Mouse (Mus musculus) heart, embryonic 14.5 days (tissue): ENCODE measurements at regions not wholly inside any gene's neighbourhood (a gene's known extent, or its start where the extent isn't known, plus 50 kb on each side); places are given as distances from the start of the nearest gene placed in this dataset.

Experiments
- ATAC-seq: fragments of 200-750 bp; cut with Nextera tagmentation; 2 replicates; pipeline ENCODE4 v1.8.0; 2017; ENCODE audit warnings: low read depth, moderate TSS enrichment; ENCODE audit not compliant: insufficient number of reproducible peaks, insufficient read depth, low FRiP score
- H3K27ac ChIP-seq, 2 experiments: fragments of 200-500 bp in 1 of 2; fragments of 300-500 bp in 1 of 2; sonication (generic) in 1 of 2; replicated peaks in 1 of 2; 2 replicates each; pipeline ENCODE4 v1.5.1; 2012 to 2014; ENCODE audit warnings: low read depth in 2 of 2, low read length in 2 of 2, control low read depth in 1 of 2, mild to moderate bottlenecking in 1 of 2, mixed read lengths in 1 of 2; ENCODE audit not compliant: control insufficient read depth in 1 of 2, insufficient read depth in 1 of 2
- H3K27me3 ChIP-seq: fragments of 300-500 bp; sonication (generic); 2 replicates; pipeline ENCODE4 v1.6.1; 2014; ENCODE audit warnings: mild to moderate bottlenecking, low read length, control low read depth; ENCODE audit not compliant: control insufficient read depth, insufficient read depth
- H3K36me3 ChIP-seq: fragments of 300-500 bp; sonication (generic); 2 replicates; pipeline ENCODE4 v1.6.1; 2014; ENCODE audit warnings: mild to moderate bottlenecking, control low read depth, low read length, mixed read lengths; ENCODE audit not compliant: control insufficient read depth, insufficient read depth
- H3K4me1 ChIP-seq, 2 experiments: fragments of 200-500 bp in 1 of 2; fragments of 300-500 bp in 1 of 2; sonication (generic) in 1 of 2; 2 replicates each; pipeline ENCODE4 v1.6.1; 2012 to 2014; ENCODE audit warnings: low read length in 2 of 2, control low read depth in 1 of 2, mixed read lengths in 1 of 2; ENCODE audit not compliant: control insufficient read depth in 2 of 2, insufficient read depth in 2 of 2
- H3K4me2 ChIP-seq: fragments of 300-500 bp; sonication (generic); 2 replicates; pipeline ENCODE4 v1.6.1; 2014; ENCODE audit warnings: mild to moderate bottlenecking, low read length
- H3K4me3 ChIP-seq, 2 experiments: fragments of 200-500 bp in 1 of 2; fragments of 300-500 bp in 1 of 2; sonication (generic) in 1 of 2; 2 replicates each; pipeline ENCODE4 v1.5.1; 2012 to 2014; ENCODE audit warnings: low read length in 2 of 2, mild to moderate bottlenecking in 2 of 2, control low read depth in 1 of 2, low read depth in 1 of 2, moderate library complexity in 1 of 2; ENCODE audit not compliant: control insufficient read depth in 1 of 2, insufficient read depth in 1 of 2
- H3K9ac ChIP-seq: fragments of 300-500 bp; sonication (generic); 2 replicates; pipeline ENCODE4 v1.6.1; 2014; ENCODE audit warnings: mild to moderate bottlenecking, low read length
- H3K9me3 ChIP-seq: fragments of 300-500 bp; sonication (generic); 2 replicates; pipeline ENCODE4 v1.6.1; 2016; ENCODE audit warnings: low read length, control low read depth; ENCODE audit not compliant: control insufficient read depth
- WGBS: fragments of 180-500 bp; shearing (Covaris S2); extraction: QIAGEN DNeasy Blood & Tissue Kit; methylation state at CpG from one replicate; pipeline ENCODE4 v1.1.7; 2014; 5-methylcytosine and 5-hydroxymethylcytosine counted together

DNA sequence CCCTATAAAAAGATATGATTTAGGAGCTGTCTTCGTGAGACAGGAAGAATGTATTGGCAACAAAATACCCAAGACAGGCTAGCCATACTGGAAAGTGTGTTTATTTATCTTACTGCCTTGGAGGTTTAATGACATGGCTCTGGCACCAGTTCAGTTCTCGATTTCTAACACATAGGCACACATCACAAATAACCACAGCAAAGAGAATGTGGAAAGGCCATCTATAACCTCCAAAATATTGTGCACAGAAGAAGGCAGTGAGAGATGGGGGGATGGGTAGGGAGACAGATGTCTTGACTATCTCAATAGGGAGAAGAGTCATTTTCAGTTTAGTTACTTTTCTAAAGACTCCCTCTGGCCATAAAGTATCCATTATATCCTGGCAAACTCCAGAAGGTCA, 90.5 kb downstream of the Minar1 start:
- H3K36me3 ChIP-seq = no peaks in the 10 kb centered on the region
- ATAC-seq = no peak
- no peaks in the 10 kb centered on the region for H3K4me1 ChIP-seq
- no peaks in the 10 kb centered on the region for H3K27me3 ChIP-seq
- no peaks in the 10 kb centered on the region for H3K9me3 ChIP-seq
- H3K4me3 ChIP-seq = no peak overlapping the region
- H3K4me2 ChIP-seq = no peak overlapping the region
- no peak overlapping the region for H3K9ac ChIP-seq
- WGBS = 56% methylated on average over 2 of the region's 2 CpGs
- H3K27ac ChIP-seq = no peak overlapping the region

DNA sequence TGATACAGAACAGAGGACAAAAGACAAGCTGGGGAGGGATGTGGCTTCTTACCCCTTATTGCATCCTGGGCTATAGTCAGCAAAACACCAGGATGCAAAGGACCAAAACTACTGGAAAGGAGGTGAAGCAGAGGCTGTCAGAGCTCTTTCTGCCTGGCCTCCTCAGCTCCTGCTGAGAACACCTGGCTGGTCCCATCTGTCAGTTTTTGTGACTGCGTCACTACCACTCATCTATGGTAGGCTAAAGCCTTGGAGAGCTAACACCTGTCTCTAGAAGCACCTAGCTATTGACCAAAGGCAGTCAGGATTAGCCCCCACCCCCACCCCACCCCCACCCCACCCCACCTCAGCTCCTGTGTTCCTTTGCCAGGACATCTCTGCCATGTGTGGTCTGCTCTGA, 98.8 kb downstream of the Minar1 start:
- 71% methylated on average over 1 of the region's 1 CpGs for WGBS
- ATAC-seq = no peak

DNA sequence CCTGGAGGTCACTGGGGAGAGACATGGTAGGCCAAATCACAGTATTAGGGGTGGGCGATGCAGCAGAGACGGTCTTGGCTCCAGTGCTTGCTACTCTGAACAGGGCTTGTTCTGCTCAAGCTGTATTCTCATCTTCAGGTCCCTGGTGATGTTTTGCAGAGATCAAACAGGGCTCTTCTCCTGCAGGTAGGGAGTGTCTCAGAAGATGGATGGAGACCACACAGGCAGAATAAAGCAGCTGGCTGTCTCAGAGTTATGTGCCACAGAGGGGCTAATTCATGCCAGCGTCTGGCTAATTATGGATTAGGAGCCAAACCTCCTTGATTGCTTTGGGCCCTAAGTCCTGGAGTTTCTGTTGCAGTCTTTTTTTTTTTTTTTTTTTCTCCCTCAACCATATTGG, 99.2 kb downstream of the Minar1 start:
- Histone ChIP-seq H3K27ac (no peak overlapping the region), H3K27me3 (no peaks in the 10 kb centered on the region), H3K4me2 (no peak overlapping the region), H3K4me3 (no peak overlapping the region), H3K36me3 (no peaks in the 10 kb centered on the region), H3K4me1 (no peaks in the 10 kb centered on the region), H3K9me3 (no peaks in the 10 kb centered on the region), H3K9ac (no peak overlapping the region)
- 68% methylated on average over 3 of the region's 3 CpGs for WGBS
- ATAC-seq = no peak

More for the DNA sequence above, 98.8 kb downstream of the Minar1 start:
- Histone ChIP-seq H3K36me3 (no peaks in the 10 kb centered on the region), H3K27ac (no peak overlapping the region), H3K4me2 (no peak overlapping the region), H3K9ac (no peak overlapping the region), H3K4me3 (no peak overlapping the region), H3K4me1 (no peaks in the 10 kb centered on the region), H3K27me3 (no peaks in the 10 kb centered on the region), H3K9me3 (no peaks in the 10 kb centered on the region)

DNA sequence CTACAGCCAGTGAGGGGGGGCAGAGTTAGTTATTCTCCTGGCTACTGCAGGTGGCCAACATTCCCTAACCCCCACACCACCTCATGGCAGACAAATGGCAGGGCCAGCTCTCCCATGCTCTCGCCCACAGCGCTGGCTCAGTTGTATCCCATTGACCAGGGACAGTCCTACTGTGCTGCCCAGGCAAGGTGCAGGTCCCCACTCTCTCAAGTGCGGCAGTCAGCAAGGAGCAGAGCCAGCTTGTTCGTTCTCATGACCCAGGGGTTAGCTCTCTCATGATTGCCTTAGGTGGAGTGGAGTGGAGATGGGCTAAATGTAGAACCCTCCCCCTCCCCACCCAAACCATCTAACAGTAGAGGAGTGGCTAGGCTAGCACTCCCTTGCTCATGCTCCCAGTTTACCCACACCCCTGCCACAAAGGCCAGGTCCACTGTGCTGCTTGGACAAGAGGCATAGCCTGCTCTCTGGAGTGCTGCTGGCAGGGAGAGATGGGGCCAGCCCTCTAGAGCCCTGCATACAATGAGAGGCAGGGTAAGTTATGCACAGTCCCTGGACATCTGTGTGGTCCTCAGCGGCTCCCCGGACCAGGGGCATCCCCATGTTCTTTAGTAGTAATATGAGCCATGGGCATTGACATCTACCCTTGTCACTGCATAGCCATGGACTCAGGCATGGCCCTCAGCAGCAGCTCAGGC, 114.4 kb downstream of the Minar1 start:
- Histone ChIP-seq H3K9me3 (no peaks in the 10 kb centered on the region), H3K27ac (no peak overlapping the region), H3K27me3 (no peaks in the 10 kb centered on the region), H3K4me1 (no peaks in the 10 kb centered on the region), H3K4me3 (no peak overlapping the region), H3K36me3 (no peaks in the 10 kb centered on the region), H3K4me2 (no peak overlapping the region), H3K9ac (no peak overlapping the region)
- 86% methylated on average over 6 of the region's 6 CpGs for WGBS
- no peak for ATAC-seq

DNA sequence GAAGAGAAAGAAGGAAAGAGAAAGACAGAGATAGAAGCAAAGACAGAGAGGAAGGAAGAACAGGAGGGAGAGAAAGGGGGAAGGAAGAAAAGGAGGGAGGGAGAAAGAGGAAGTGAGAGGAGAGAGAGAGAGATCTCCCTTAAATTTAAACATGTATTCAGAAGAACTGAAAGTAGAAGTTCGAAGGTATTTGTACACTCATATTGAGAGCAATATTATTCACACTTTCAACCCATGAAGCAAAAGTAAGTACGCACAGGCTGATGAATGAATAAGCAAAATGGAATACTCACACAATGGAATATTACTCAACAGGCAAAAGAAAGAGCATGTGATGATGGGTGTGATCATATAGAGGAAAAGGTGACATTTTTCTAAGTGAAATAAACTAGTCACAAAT, 120.8 kb downstream of the Minar1 start:
- no peaks in the 10 kb centered on the region for H3K27me3 ChIP-seq
- H3K4me3 ChIP-seq = no peak overlapping the region
- H3K4me1 ChIP-seq = no peaks in the 10 kb centered on the region
- H3K36me3 ChIP-seq = no peaks in the 10 kb centered on the region
- H3K9ac ChIP-seq = no peak overlapping the region
- H3K9me3 ChIP-seq = no peaks in the 10 kb centered on the region
- WGBS = 78% methylated on average over 2 of the region's 2 CpGs
- H3K4me2 ChIP-seq = no peak overlapping the region
- no peak overlapping the region for H3K27ac ChIP-seq
- no peak for ATAC-seq

DNA sequence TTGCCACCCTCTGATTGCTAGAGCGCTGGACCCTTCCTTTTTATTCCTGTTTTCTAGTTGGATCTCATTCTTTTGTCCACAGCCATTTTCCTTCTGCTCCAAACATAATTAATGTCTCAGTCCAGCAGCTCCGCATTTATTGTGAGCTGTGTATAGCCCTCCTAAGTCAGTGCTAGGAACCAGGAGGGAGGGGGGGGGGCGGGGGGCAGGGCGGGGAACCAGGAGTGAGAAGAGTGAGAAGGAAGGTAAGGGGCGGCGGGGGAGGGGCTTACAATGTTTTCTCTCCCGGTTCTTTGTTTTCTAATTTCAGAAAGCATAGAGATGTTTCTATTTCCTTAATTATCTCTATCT, 125.6 kb downstream of the Minar1 start:
- 30% methylated on average over 6 of the region's 7 CpGs for WGBS
- Histone ChIP-seq H3K9me3 (no peaks in the 10 kb centered on the region), H3K4me2 (0 out of 2 replicates have a peak overlapping the region, but pooled peaks have one; percentile 11), H3K4me3 (no peak overlapping the region), H3K27me3 (no peaks in the 10 kb centered on the region), H3K4me1 (no peaks in the 10 kb centered on the region), H3K36me3 (no peaks in the 10 kb centered on the region), H3K9ac (no peak overlapping the region), H3K27ac (no peak overlapping the region)
- ATAC-seq = no peak

DNA sequence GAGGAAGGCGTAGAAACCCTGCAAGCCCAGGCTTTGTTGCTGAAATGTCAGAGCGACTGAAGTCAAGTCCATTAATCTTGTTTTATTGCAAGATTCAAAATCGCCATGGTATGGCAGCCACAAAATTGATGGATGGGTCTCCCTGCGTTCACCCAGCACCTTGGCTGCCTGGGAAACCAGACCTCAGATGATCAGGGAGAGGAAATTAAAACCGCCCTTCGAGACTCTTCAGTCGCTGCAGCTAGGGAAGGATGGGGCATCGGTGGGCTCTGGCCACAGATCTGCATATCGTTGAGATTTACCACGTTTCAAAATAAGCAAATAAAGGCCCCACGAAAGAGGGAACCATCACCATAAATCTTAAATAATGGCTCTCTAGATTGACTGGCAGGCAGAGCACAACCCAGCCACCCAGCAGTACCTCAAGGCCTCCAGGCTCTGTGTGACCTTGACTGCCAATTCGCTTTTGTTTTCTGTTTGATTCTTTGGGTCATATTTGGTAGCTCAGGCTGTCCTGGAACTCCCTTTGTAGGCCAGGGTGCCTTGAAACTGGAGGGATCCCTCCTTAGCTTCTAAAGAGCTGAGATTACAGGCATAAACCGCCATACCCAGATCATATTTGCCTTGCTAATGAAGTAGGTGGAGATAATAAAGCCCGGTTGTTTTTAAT, 126.1 kb downstream of the Minar1 start:
- H3K4me1 ChIP-seq = no peaks in the 10 kb centered on the region

DNA sequence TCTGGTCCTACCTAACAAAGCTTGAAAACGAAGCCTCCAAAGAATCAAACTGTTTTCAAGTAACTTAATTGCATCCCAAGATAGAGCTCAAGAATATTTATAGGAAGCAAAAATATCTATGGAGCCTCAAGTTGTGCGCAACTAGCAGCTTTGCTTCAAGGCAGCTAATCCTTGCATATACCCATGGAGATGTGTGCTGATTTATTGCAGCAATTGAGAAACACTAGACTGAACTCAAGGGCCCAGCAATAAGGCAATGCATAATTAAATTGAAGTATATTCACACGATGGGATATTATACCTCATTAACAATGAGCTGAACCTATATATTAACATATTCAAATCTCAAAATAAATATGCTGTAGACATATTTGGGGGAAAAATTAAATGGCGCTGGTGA, 135.3 kb downstream of the Minar1 start:
- WGBS = 77% methylated on average over 4 of the region's 4 CpGs
- H3K4me2 ChIP-seq = no peak overlapping the region
- no peaks in the 10 kb centered on the region for H3K4me1 ChIP-seq
- no peaks in the 10 kb centered on the region for H3K9me3 ChIP-seq
- H3K4me3 ChIP-seq = no peak overlapping the region
- no peak overlapping the region for H3K9ac ChIP-seq
- ATAC-seq = no peak
- H3K27ac ChIP-seq = no peak overlapping the region
- no peaks in the 10 kb centered on the region for H3K27me3 ChIP-seq
- H3K36me3 ChIP-seq = no peaks in the 10 kb centered on the region

More for the DNA sequence above, 126.1 kb downstream of the Minar1 start:
- Histone ChIP-seq H3K27me3 (no peaks in the 10 kb centered on the region), H3K4me2 (0 out of 2 replicates have a peak overlapping the region, but pooled peaks have one; percentile 11), H3K9me3 (no peaks in the 10 kb centered on the region), H3K36me3 (no peaks in the 10 kb centered on the region), H3K9ac (no peak overlapping the region), H3K4me3 (no peak overlapping the region), H3K27ac (no peak overlapping the region)
- ATAC-seq = no peak
- 63% methylated on average over 14 of the region's 14 CpGs for WGBS
